Mouse (Mus musculus) myocyte (in vitro differentiated cells): Measurements from ENCODE around the gene Olfr272. TPM values are rescaled to one million over a fixed set of nuclear protein-coding genes. Genes with fewer than 3 reads are reported as not detected.

Source experiments
- H3K27me3 ChIP-seq: one replicate; pipeline ENCODE4 v1.6.1; 2011; ENCODE audit not compliant: control insufficient read depth, insufficient read depth, insufficient read length
- H3K36me3 ChIP-seq: one replicate; pipeline ENCODE4 v1.6.1; 2011; ENCODE audit not compliant: control insufficient read depth, insufficient read depth
- H3K4me2 ChIP-seq: one replicate; pipeline ENCODE4 v1.6.1; 2011; ENCODE audit warnings: low read depth, control low read depth
- H3K4me3 ChIP-seq: one replicate; pipeline ENCODE4 v1.5.1; 2011; ENCODE audit warnings: mild to moderate bottlenecking, control low read depth, moderate library complexity
- H3K79me2 ChIP-seq: one replicate; pipeline ENCODE4 v1.6.1; 2011; ENCODE audit not compliant: control insufficient read depth, insufficient read depth
- H3ac ChIP-seq: one replicate; pipeline ENCODE4 v1.6.1; 2011; ENCODE audit not compliant: control insufficient read depth, insufficient read length
- CEBPB ChIP-seq: IDR thresholded peaks from 2 replicates; pipeline ENCODE4 v1.6.1; 2011; ENCODE audit warnings: mild to moderate bottlenecking, moderate library complexity; ENCODE audit not compliant: poor library complexity, insufficient read depth, severe bottlenecking
- E2F4 ChIP-seq: IDR thresholded peaks from one replicate; pipeline ENCODE4 v1.6.1; 2011; ENCODE audit warnings: mild to moderate bottlenecking, control low read depth, moderate library complexity; ENCODE audit not compliant: insufficient read depth
- MAX ChIP-seq: IDR thresholded peaks from one replicate; pipeline ENCODE4 v1.6.1; 2011; ENCODE audit warnings: low read depth, mild to moderate bottlenecking, control low read depth
- MYOD1 ChIP-seq, 3 experiments: IDR thresholded peaks; one replicate each; pipeline ENCODE4 v1.6.1; 2011; ENCODE audit warnings: control low read depth in 2 of 3, low read depth in 2 of 3, mild to moderate bottlenecking in 2 of 3, moderate library complexity in 1 of 3; ENCODE audit not compliant: insufficient read length in 2 of 3, control insufficient read depth in 1 of 3
- MYOG ChIP-seq, 3 experiments: IDR thresholded peaks; one replicate each; pipeline ENCODE4 v1.6.1; 2011; ENCODE audit warnings: control low read depth in 2 of 3, low read depth in 2 of 3, mild to moderate bottlenecking in 2 of 3; ENCODE audit not compliant: insufficient read length in 2 of 3, control insufficient read depth in 1 of 3, insufficient read depth in 1 of 3
- POLR2A ChIP-seq: IDR thresholded peaks from one replicate; pipeline ENCODE4 v1.6.1; 2011; ENCODE audit warnings: low read depth, mild to moderate bottlenecking, control low read depth, moderate library complexity; ENCODE audit not compliant: insufficient read length
- POLR2AphosphoS2 ChIP-seq: IDR thresholded peaks from one replicate; pipeline ENCODE4 v1.6.1; 2011; ENCODE audit warnings: low read depth, control low read depth; ENCODE audit not compliant: insufficient read length
- REST ChIP-seq: IDR thresholded peaks from one replicate; pipeline ENCODE4 v1.6.1; 2011; ENCODE audit warnings: mild to moderate bottlenecking, control low read depth, moderate library complexity; ENCODE audit not compliant: insufficient read depth, insufficient read length
- SRF ChIP-seq: IDR thresholded peaks from one replicate; pipeline ENCODE4 v1.6.1; 2011; ENCODE audit warnings: low read depth; ENCODE audit not compliant: control insufficient read depth, insufficient read length
- TCF12 ChIP-seq: IDR thresholded peaks from one replicate; pipeline ENCODE4 v1.6.1; 2011; ENCODE audit warnings: mild to moderate bottlenecking, control low read depth; ENCODE audit not compliant: poor library complexity, insufficient read depth, severe bottlenecking
- TCF3 ChIP-seq: IDR thresholded peaks from one replicate; pipeline ENCODE4 v1.6.1; 2011; ENCODE audit warnings: low read depth, control low read depth; ENCODE audit not compliant: insufficient read length
- USF1 ChIP-seq: IDR thresholded peaks from one replicate; pipeline ENCODE4 v1.6.1; 2011; ENCODE audit warnings: low read depth, mild to moderate bottlenecking, control low read depth, moderate library complexity
- polyA plus RNA-seq: library from polyadenylated mRNA; unstranded; fragments of >200 nt; fragmentation: generic; extraction: Trizol; gene quantifications from one replicate; pipeline ENCODE4 v1.2.1, GENCODE M21; 2012; ENCODE audit warnings: missing spikeins

Olfr272 gene
- not detected for polyA plus RNA-seq

- Histone ChIP-seq H3K27me3 (no peaks in the 10 kb centered on the region), H3K79me2 (no peaks in the 10 kb centered on the region), H3K4me3 (no peak within 1 kb of the TSS), H3K4me2 (no peak within 1 kb of the TSS), H3ac (no peak within 1 kb of the TSS), H3K36me3 (no peaks in the 10 kb centered on the region)
- no peak for TF ChIP-seq MAX
- no peak for TF ChIP-seq MYOD1 (IDR thresholded peaks at IDR 0.05; ENCODE audit: control insufficient read depth in 1 of 3, insufficient read length in 2 of 3, low read depth in 2 of 3)
- TF ChIP-seq MYOG (IDR thresholded peaks at IDR 0.05; ENCODE audit: control insufficient read depth in 1 of 3, insufficient read depth in 1 of 3, insufficient read length in 2 of 3, low read depth in 2 of 3) = no peak
Measured at GRCm38 (mm10) chr4:52919078-52919477, at the start of gene Olfr272. Gene Olfr272, minus strand, starts transcription at chr4:52919178.

- Histone ChIP-seq H3K79me2 (no peaks in the 10 kb centered on the region), H3K27me3 (no peaks in the 10 kb centered on the region), H3ac (no peak within 1 kb of the TSS), H3K36me3 (no peaks in the 10 kb centered on the region), H3K4me3 (no peak within 1 kb of the TSS), H3K4me2 (no peak within 1 kb of the TSS)
- TF ChIP-seq POLR2A = no peak
- no peak for TF ChIP-seq TCF12
- TF ChIP-seq E2F4 = no peak
- no peak for TF ChIP-seq SRF
- TF ChIP-seq MYOG (IDR thresholded peaks at IDR 0.05; ENCODE audit: control insufficient read depth in 1 of 3, insufficient read depth in 1 of 3, insufficient read length in 2 of 3, low read depth in 2 of 3) = no peak
- no peak for TF ChIP-seq MAX
- no peak for TF ChIP-seq POLR2AphosphoS2
- no peak for TF ChIP-seq MYOD1 (IDR thresholded peaks at IDR 0.05; ENCODE audit: control insufficient read depth in 1 of 3, insufficient read length in 2 of 3, low read depth in 2 of 3)
- TF ChIP-seq CEBPB = no peak
- TF ChIP-seq USF1 = no peak
- no peak for TF ChIP-seq TCF3
- no peak for TF ChIP-seq REST
Measured at GRCm38 (mm10) chr4:52964247-52964646, 45.3 kb upstream of the Olfr272 start, which contains the start of gene Olfr270. Gene Olfr270, plus strand, starts transcription at chr4:52964547.

GRCm38 (mm10) chr4:52958693-52959092 is 39.7 kb upstream of the Olfr272 start:
- no peak for TF ChIP-seq TCF12
- TF ChIP-seq MYOD1 (IDR thresholded peaks at IDR 0.05; ENCODE audit: control insufficient read depth in 1 of 3, insufficient read length in 2 of 3, low read depth in 2 of 3) = no peak
- TF ChIP-seq USF1 = no peak
- no peak for TF ChIP-seq MYOG (IDR thresholded peaks at IDR 0.05; ENCODE audit: control insufficient read depth in 1 of 3, insufficient read depth in 1 of 3, insufficient read length in 2 of 3, low read depth in 2 of 3)
- no peak for TF ChIP-seq CEBPB
- TF ChIP-seq E2F4 = no peak
- no peaks in the 10 kb centered on the region for H3K36me3 ChIP-seq
- no peak overlapping the region for H3K4me3 ChIP-seq
- H3K4me2 ChIP-seq = no peak overlapping the region
- no peaks in the 10 kb centered on the region for H3K79me2 ChIP-seq
- H3ac ChIP-seq = no peak overlapping the region
- H3K27me3 ChIP-seq = no peaks in the 10 kb centered on the region

- Histone ChIP-seq H3K4me3 (no peak overlapping the region), H3ac (no peak overlapping the region), H3K27me3 (no peaks in the 10 kb centered on the region), H3K79me2 (no peaks in the 10 kb centered on the region), H3K4me2 (no peak overlapping the region), H3K36me3 (no peaks in the 10 kb centered on the region)
- TF ChIP-seq USF1 (no peak), MYOG (IDR thresholded peaks at IDR 0.05; ENCODE audit: control insufficient read depth in 1 of 3, insufficient read depth in 1 of 3, insufficient read length in 2 of 3, low read depth in 2 of 3) (no peak), CEBPB (no peak), TCF12 (no peak), TCF3 (no peak)
Measured at GRCm38 (mm10) chr4:52949005-52949404, 30.0 kb upstream of the Olfr272 start.

- no peaks in the 10 kb centered on the region for H3K36me3 ChIP-seq
- no peaks in the 10 kb centered on the region for H3K27me3 ChIP-seq
- TF ChIP-seq E2F4 (no peak), MAX (no peak), USF1 (no peak), TCF12 (no peak), REST (no peak), POLR2A (no peak), MYOG (IDR thresholded peaks at IDR 0.05; ENCODE audit: control insufficient read depth in 1 of 3, insufficient read depth in 1 of 3, insufficient read length in 2 of 3, low read depth in 2 of 3) (no peak), TCF3 (no peak), MYOD1 (IDR thresholded peaks at IDR 0.05; ENCODE audit: control insufficient read depth in 1 of 3, insufficient read length in 2 of 3, low read depth in 2 of 3) (no peak), CEBPB (no peak), POLR2AphosphoS2 (no peak), SRF (no peak)
- H3K4me2 ChIP-seq = no peak overlapping the region
- H3K79me2 ChIP-seq = no peaks in the 10 kb centered on the region
- no peak overlapping the region for H3ac ChIP-seq
- no peak overlapping the region for H3K4me3 ChIP-seq
Measured at GRCm38 (mm10) chr4:52946665-52947064, 27.7 kb upstream of the Olfr272 start.
